Mouse (Mus musculus) heart, embryonic 11.5 days (tissue): ENCODE measurements around the gene Ube4b. TPM values are rescaled to one million over a fixed set of nuclear protein-coding genes. Genes with fewer than 3 reads are reported as not detected.
A peak's percentile ranks its signal among the peaks of the same experiment; 100 is the strongest.

Experiments
- ATAC-seq: fragments of 200-750 bp; cut with Nextera tagmentation; replicated peaks from 2 replicates; pipeline ENCODE4 v1.8.0; 2017; ENCODE audit warnings: moderate library complexity; ENCODE audit not compliant: insufficient number of reproducible peaks, low FRiP score, low TSS enrichment
- H3K27ac ChIP-seq: fragments of 300-500 bp; sonication (generic); 2 replicates; pipeline ENCODE4 v1.5.1; 2014; ENCODE audit warnings: mild to moderate bottlenecking, low read depth, low read length
- H3K27me3 ChIP-seq: fragments of 300-500 bp; sonication (generic); 2 replicates; pipeline ENCODE4 v1.6.1; 2014; ENCODE audit warnings: mild to moderate bottlenecking, low read length, mixed read lengths; ENCODE audit not compliant: control insufficient read depth, insufficient read depth
- H3K36me3 ChIP-seq: fragments of 300-500 bp; sonication (generic); 2 replicates; pipeline ENCODE4 v1.6.1; 2014; ENCODE audit warnings: mild to moderate bottlenecking, low read length, moderate library complexity, mixed read lengths; ENCODE audit not compliant: control insufficient read depth, insufficient read depth
- H3K4me1 ChIP-seq: fragments of 300-500 bp; sonication (generic); 2 replicates; pipeline ENCODE4 v1.6.1; 2014; ENCODE audit warnings: low read length; ENCODE audit not compliant: control insufficient read depth, insufficient read depth
- H3K4me2 ChIP-seq: fragments of 300-500 bp; sonication (generic); 2 replicates; pipeline ENCODE4 v1.6.1; 2014; ENCODE audit warnings: mild to moderate bottlenecking, moderate library complexity
- H3K4me3 ChIP-seq: fragments of 300-500 bp; sonication (generic); 2 replicates; pipeline ENCODE4 v1.5.1; 2014; ENCODE audit warnings: low read depth, low read length
- H3K9ac ChIP-seq: fragments of 300-500 bp; sonication (generic); 2 replicates; pipeline ENCODE4 v1.6.1; 2014; ENCODE audit warnings: mild to moderate bottlenecking, low read depth, low read length, moderate library complexity
- H3K9me3 ChIP-seq: fragments of 300-500 bp; sonication (generic); replicated peaks from 2 replicates; pipeline ENCODE4 v1.6.1; 2016; ENCODE audit warnings: low read length; ENCODE audit not compliant: control insufficient read depth
- WGBS: fragments of 180-500 bp; shearing (Covaris S2); extraction: QIAGEN DNeasy Blood & Tissue Kit; methylation state at CpG from one replicate; pipeline ENCODE4 v1.1.7; 2014; ENCODE audit not compliant: insufficient replicate concordance; 5-methylcytosine and 5-hydroxymethylcytosine counted together
- polyA plus RNA-seq: library from polyadenylated mRNA; unstranded; fragments of >200 nt; fragmentation: Nextera tagmentation; extraction: Ambion mirVana; gene quantifications from 2 replicates; pipeline ENCODE4 v1.2.1, GENCODE M21; 2014

The Ube4b gene
- polyA plus RNA-seq, 1 experiment from 2014 or later: 36.3 TPM

DNA sequence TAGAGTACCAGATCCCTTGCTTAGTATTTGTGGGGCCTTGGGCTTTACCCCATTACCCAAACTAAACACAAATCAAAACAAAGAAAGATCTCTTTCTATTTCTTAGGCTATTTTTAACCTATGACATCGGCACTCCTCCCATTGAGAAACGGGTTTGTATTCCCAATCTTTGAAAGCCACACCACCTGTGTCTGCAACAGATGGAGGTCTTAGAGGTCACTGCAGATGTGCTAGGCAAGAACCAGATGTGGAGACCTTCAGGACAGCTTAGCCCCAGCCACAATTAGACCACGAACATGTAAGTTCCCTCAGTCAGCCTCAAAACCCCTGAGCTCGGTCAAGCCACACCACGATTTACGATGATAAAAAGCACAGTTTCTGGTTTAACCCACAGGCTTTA is 103.8 kb downstream of the Ube4b start:
- Histone ChIP-seq H3K36me3 (no peaks in the 10 kb centered on the region), H3K4me1 (peaks cover 19% of the 10 kb centered on the region), H3K4me3 (no peak overlapping the region), H3K4me2 (no peak overlapping the region), H3K9ac (no peak overlapping the region), H3K27ac (peak overlapping the region; percentile 66; the same call in 1 of the 2 replicates), H3K27me3 (no peaks in the 10 kb centered on the region), H3K9me3 (no peaks in the 10 kb centered on the region)
- WGBS: 64% methylated on average over 6 of the region's 6 CpGs
- ATAC-seq: no peak

- Histone ChIP-seq H3K27ac (no peak overlapping the region), H3K9ac (no peak overlapping the region), H3K4me1 (peaks cover 16% of the 10 kb centered on the region), H3K9me3 (no peaks in the 10 kb centered on the region), H3K4me2 (no peak overlapping the region), H3K36me3 (no peaks in the 10 kb centered on the region), H3K4me3 (no peak overlapping the region), H3K27me3 (no peaks in the 10 kb centered on the region)
- ATAC-seq: no peak
- 86% methylated on average over 4 of the region's 4 CpGs for WGBS
Measured at GRCm38 (mm10) chr4:149322286-149322685, 104.3 kb downstream of the Ube4b start.

GRCm38 (mm10) chr4:149319088-149319487 is 107.5 kb downstream of the Ube4b start:
- no peaks in the 10 kb centered on the region for H3K27me3 ChIP-seq
- H3K4me2 ChIP-seq: no peak overlapping the region
- 64% methylated on average over 9 of the region's 9 CpGs for WGBS
- ATAC-seq: no peak
- H3K4me3 ChIP-seq: no peak overlapping the region
- no peak overlapping the region for H3K9ac ChIP-seq
- H3K4me1 ChIP-seq: peaks cover 14% of the 10 kb centered on the region
- H3K36me3 ChIP-seq: no peaks in the 10 kb centered on the region
- no peak overlapping the region for H3K27ac ChIP-seq
- no peaks in the 10 kb centered on the region for H3K9me3 ChIP-seq

DNA sequence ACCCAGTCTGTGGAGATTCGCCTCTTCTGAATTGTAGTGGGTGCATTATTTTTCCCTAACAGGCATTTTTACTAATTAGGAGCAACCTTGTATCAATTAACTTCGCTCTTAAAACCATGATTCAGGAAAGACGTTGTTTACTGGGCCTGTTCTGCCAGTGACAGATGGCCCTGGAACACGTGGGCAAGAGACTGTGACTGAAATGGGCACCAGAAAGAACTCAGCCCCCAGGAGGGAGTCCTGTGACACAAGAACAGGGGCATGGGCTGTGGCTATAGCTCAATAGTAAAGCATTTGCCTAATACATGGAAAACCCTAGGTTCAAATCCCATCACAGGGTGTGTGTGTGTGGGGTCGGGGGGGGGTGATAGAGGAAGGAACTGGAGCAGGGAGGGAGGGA is 109.2 kb downstream of the Ube4b start:
- Histone ChIP-seq H3K27me3 (no peaks in the 10 kb centered on the region), H3K36me3 (no peaks in the 10 kb centered on the region), H3K9ac (no peak overlapping the region), H3K27ac (no peak overlapping the region), H3K9me3 (no peaks in the 10 kb centered on the region), H3K4me1 (peaks cover 2% of the 10 kb centered on the region; the same call in 1 of the 2 replicates), H3K4me3 (no peak overlapping the region), H3K4me2 (no peak overlapping the region)
- 67% methylated on average over 5 of the region's 5 CpGs for WGBS
- ATAC-seq: no peak

- Histone ChIP-seq H3K9me3 (no peaks in the 10 kb centered on the region), H3K4me3 (no peak overlapping the region), H3K4me1 (peaks cover 2% of the 10 kb centered on the region; the same call in 1 of the 2 replicates), H3K27ac (no peak overlapping the region), H3K9ac (no peak overlapping the region), H3K27me3 (no peaks in the 10 kb centered on the region), H3K4me2 (no peak overlapping the region), H3K36me3 (no peaks in the 10 kb centered on the region)
- no peak for ATAC-seq
- WGBS: 90% methylated on average over 11 of the region's 11 CpGs
Measured at GRCm38 (mm10) chr4:149314275-149314837, 112.2 kb downstream of the Ube4b start.

- H3K4me3 ChIP-seq: no peak overlapping the region
- 74% methylated on average over 12 of the region's 12 CpGs for WGBS
- no peak overlapping the region for H3K4me2 ChIP-seq
- H3K36me3 ChIP-seq: no peaks in the 10 kb centered on the region
- no peaks in the 10 kb centered on the region for H3K27me3 ChIP-seq
- no peaks in the 10 kb centered on the region for H3K4me1 ChIP-seq
- H3K9me3 ChIP-seq: no peaks in the 10 kb centered on the region
- no peak overlapping the region for H3K27ac ChIP-seq
- no peak for ATAC-seq
- no peak overlapping the region for H3K9ac ChIP-seq
Measured at GRCm38 (mm10) chr4:149313558-149314253, 112.8 kb downstream of the Ube4b start.

GRCm38 (mm10) chr4:149311996-149312395 is 114.6 kb downstream of the Ube4b start:
- no peaks in the 10 kb centered on the region for H3K4me1 ChIP-seq
- H3K9me3 ChIP-seq: no peaks in the 10 kb centered on the region
- H3K27me3 ChIP-seq: no peaks in the 10 kb centered on the region
- H3K9ac ChIP-seq: no peak overlapping the region
- no peaks in the 10 kb centered on the region for H3K36me3 ChIP-seq
- H3K4me2 ChIP-seq: no peak overlapping the region
- WGBS: 88% methylated on average over 5 of the region's 5 CpGs
- no peak overlapping the region for H3K4me3 ChIP-seq
- no peak overlapping the region for H3K27ac ChIP-seq
- ATAC-seq: no peak

DNA sequence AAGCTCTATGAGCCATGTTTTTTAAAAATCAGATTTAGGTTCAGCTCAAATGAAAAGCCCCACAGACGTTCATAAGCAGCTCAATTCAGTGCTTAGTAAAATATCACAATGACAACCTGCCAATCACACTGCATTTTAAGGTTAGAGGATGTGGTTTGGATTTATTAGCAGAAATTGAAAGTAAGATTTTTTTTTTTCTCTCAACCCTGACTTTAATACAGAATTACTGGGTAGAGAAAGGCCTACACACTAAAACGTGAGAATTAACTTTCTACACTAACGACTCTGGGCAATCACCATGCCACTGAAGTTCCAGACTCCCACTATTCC is 118.1 kb downstream of the Ube4b start:
- Histone ChIP-seq H3K27me3 (no peaks in the 10 kb centered on the region), H3K4me3 (peak overlapping the region; percentile 82), H3K27ac (peak overlapping the region; percentile 90), H3K9ac (peak overlapping the region; percentile 80), H3K4me2 (peak overlapping the region; percentile 89), H3K36me3 (no peaks in the 10 kb centered on the region), H3K9me3 (no peaks in the 10 kb centered on the region), H3K4me1 (peaks cover 11% of the 10 kb centered on the region)
- no peak for ATAC-seq
- WGBS: 55% methylated on average over 3 of the region's 3 CpGs
